ENCODE assay signal across 8 mouse cellular contexts in genomic region chr15:97767280-97768186, GRCm38 (mm10). TPM values are rescaled to one million over a fixed set of nuclear protein-coding genes. Genes with fewer than 3 reads are reported as not detected.
DNase-seq lines count a peak whose midpoint lies in the region; ATAC-seq and TF ChIP-seq lines count a peak whose summit lies in the region.

Rapgef3 (minus strand) TSS chr15:97767972.

- H3K4me2 ChIP-seq in hindbrain, embryonic 15.5 days = peak within 1 kb of the TSS; percentile 94

- peak; percentile 75 for TF ChIP-seq CTCF in gastrocnemius, adult 2 months (IDR thresholded peaks at IDR 0.05)

- H3K4me1 ChIP-seq in hindbrain, embryonic 15.5 days (replicated peaks) = peaks cover 40% of the 10 kb centered on the region

- H3K9me3 ChIP-seq in hindbrain, embryonic 15.5 days = no peaks in the 10 kb centered on the region

- peak; percentile 91 for DNase-seq in NIH3T3 (ENCODE audit: low read depth)
- DNase-seq in cerebellum, adult 9-11 months = peak; percentile 53
- peak; percentile 89 for DNase-seq in gastrocnemius, adult 2 months
- peak; percentile 60 to 82 for DNase-seq in left cerebral cortex, adult 8-10 months (ENCODE audit: low spot score in 2 of 2)
- DNase-seq in right cerebral cortex, postnatal 10 days (ENCODE audit: low spot score in 2 of 2) = peak; percentile 88
- peak; percentile 73 for DNase-seq in urinary bladder, postnatal 25 days (ENCODE audit: low spot score)

- ATAC-seq in hindbrain, embryonic 15.5 days (ENCODE audit: low FRiP score, low read depth) = peak; percentile 74
- ATAC-seq in megakaryocyte, adult 5-6 weeks (ENCODE audit: poor library complexity, severe bottlenecking) = peak; percentile 94

- H3K4me3 ChIP-seq in gastrocnemius, adult 2 months = peak within 1 kb of the TSS; percentile 82
- peak within 1 kb of the TSS; percentile 38 for H3K4me3 ChIP-seq in hindbrain, embryonic 15.5 days

- H3K27ac ChIP-seq in gastrocnemius, adult 2 months = peak within 1 kb of the TSS; percentile 90
- peak within 1 kb of the TSS; percentile 54 for H3K27ac ChIP-seq in hindbrain, embryonic 15.5 days (replicated peaks)

- intact Hi-C loops in gastrocnemius, adult 2 months (cut with DNase I) = no loop called here

- H3K27me3 ChIP-seq in hindbrain, embryonic 15.5 days = peaks cover 16% of the 10 kb centered on the region

- WGBS in hindbrain, embryonic 15.5 days = under 1% methylated on average over 38 of the region's 44 CpGs

- peak within 1 kb of the TSS; percentile 52 for H3K9ac ChIP-seq in hindbrain, embryonic 15.5 days

- H3K36me3 ChIP-seq in hindbrain, embryonic 15.5 days = no peaks in the 10 kb centered on the region

RNA-seq across cellular contexts. Expression of gene Rapgef3, which starts in this region (rescaled TPM):
- total RNA-seq in gastrocnemius, adult 2 months (2021) = 10 to 100 TPM in 1 of 2 experiments, 1 to 10 TPM in 1; 9.8 to 13.6 TPM
- 15.3 and 15.5 TPM in 2 replicates for polyA plus RNA-seq in hindbrain, embryonic 15.5 days (2015; fragmentation: Nextera tagmentation; extraction: Ambion mirVana)
- total RNA-seq in left cerebral cortex, adult 8-10 months (2022) = 10 to 100 TPM; 38.3 to 61.9 (median 47.0) TPM
- total RNA-seq in megakaryocyte, adult 5-6 weeks (2015) = 0.02 TPM in 1 of 2 replicates, not detected in the other
- 1.2 and 1.4 TPM in 2 replicates for total RNA-seq in megakaryocyte, adult 5-6 weeks (2017)

Comparison
In these comparisons a context has a peak if more than half of its experiments do, and no peak if none do; other contexts are left out.
1. Peak in every context shown above with its lines: DNase-seq, ATAC-seq, H3K4me3 ChIP-seq and H3K27ac ChIP-seq.
2. RNA of gene Rapgef3 (total RNA-seq): 38.3 to 61.9 TPM in left cerebral cortex, adult 8-10 months and 9.8 to 13.6 TPM in gastrocnemius, adult 2 months; 0.02 to 1.4 TPM in megakaryocyte, adult 5-6 weeks; every median in the first group is over 4 times any median in the second.